Mouse (Mus musculus): ENCODE measurements around the gene Flvcr2. TPM values are rescaled to one million over a fixed set of nuclear protein-coding genes. Genes with fewer than 3 reads are reported as not detected.

The Flvcr2 gene
- total RNA-seq (2017) = 0.21 TPM in 1 of 3 replicates, not detected in the others

GRCm38 (mm10) chr12:85745827-85746695 lies at the start of gene Flvcr2:
TSS of gene Flvcr2 (plus strand) at chr12:85746539.
- peak; percentile 59 for ATAC-seq (replicated peaks; ENCODE audit: insufficient number of reproducible peaks, low FRiP score, low TSS enrichment, poor library complexity, severe bottlenecking)

- ATAC-seq (replicated peaks; ENCODE audit: insufficient number of reproducible peaks, low FRiP score, low TSS enrichment, poor library complexity, severe bottlenecking) = peak; percentile 87
These were observed 48.2 kb upstream of the Flvcr2 start for GRCm38 (mm10) chr12:85698179-85698578.

GRCm38 (mm10) chr12:85700191-85700841 lies 46.0 kb upstream of the Flvcr2 start:
- ATAC-seq (replicated peaks; ENCODE audit: insufficient number of reproducible peaks, low FRiP score, low TSS enrichment, poor library complexity, severe bottlenecking) = no peak

- no peak for ATAC-seq (replicated peaks; ENCODE audit: insufficient number of reproducible peaks, low FRiP score, low TSS enrichment, poor library complexity, severe bottlenecking)
These were observed 45.5 kb upstream of the Flvcr2 start for GRCm38 (mm10) chr12:85700842-85701223.

- ATAC-seq (replicated peaks; ENCODE audit: insufficient number of reproducible peaks, low FRiP score, low TSS enrichment, poor library complexity, severe bottlenecking) = no peak
These were observed 43.9 kb upstream of the Flvcr2 start for GRCm38 (mm10) chr12:85702166-85703055.

- ATAC-seq (replicated peaks; ENCODE audit: insufficient number of reproducible peaks, low FRiP score, low TSS enrichment, poor library complexity, severe bottlenecking) = no peak
These were observed 42.8 kb upstream of the Flvcr2 start for GRCm38 (mm10) chr12:85703507-85703906.

- no peak; the same call in 1 of the 2 replicates for ATAC-seq (replicated peaks; ENCODE audit: insufficient number of reproducible peaks, low FRiP score, low TSS enrichment, poor library complexity, severe bottlenecking)
These were observed 41.8 kb upstream of the Flvcr2 start for GRCm38 (mm10) chr12:85704566-85704965.

GRCm38 (mm10) chr12:85705002-85705830 lies 41.1 kb upstream of the Flvcr2 start:
- ATAC-seq (replicated peaks; ENCODE audit: insufficient number of reproducible peaks, low FRiP score, low TSS enrichment, poor library complexity, severe bottlenecking) = peak; percentile 84

- no peak for ATAC-seq (replicated peaks; ENCODE audit: insufficient number of reproducible peaks, low FRiP score, low TSS enrichment, poor library complexity, severe bottlenecking)
These were observed 40.4 kb upstream of the Flvcr2 start for GRCm38 (mm10) chr12:85705831-85706530.

GRCm38 (mm10) chr12:85706906-85707305 lies 39.4 kb upstream of the Flvcr2 start:
- ATAC-seq (replicated peaks; ENCODE audit: insufficient number of reproducible peaks, low FRiP score, low TSS enrichment, poor library complexity, severe bottlenecking) = no peak

- no peak for ATAC-seq (replicated peaks; ENCODE audit: insufficient number of reproducible peaks, low FRiP score, low TSS enrichment, poor library complexity, severe bottlenecking)
These were observed 38.9 kb upstream of the Flvcr2 start for GRCm38 (mm10) chr12:85707391-85707790.

- no peak for ATAC-seq (replicated peaks; ENCODE audit: insufficient number of reproducible peaks, low FRiP score, low TSS enrichment, poor library complexity, severe bottlenecking)
These were observed 37.8 kb upstream of the Flvcr2 start for GRCm38 (mm10) chr12:85708556-85708955.

- peak; percentile 89 for ATAC-seq (replicated peaks; ENCODE audit: insufficient number of reproducible peaks, low FRiP score, low TSS enrichment, poor library complexity, severe bottlenecking)
These were observed 35.6 kb upstream of the Flvcr2 start for GRCm38 (mm10) chr12:85710695-85711094.

GRCm38 (mm10) chr12:85712587-85712986 lies 33.8 kb upstream of the Flvcr2 start:
- 0 out of 2 replicates have a peak, but pooled peaks have one; percentile 9 for ATAC-seq (replicated peaks; ENCODE audit: insufficient number of reproducible peaks, low FRiP score, low TSS enrichment, poor library complexity, severe bottlenecking)

- no peak for ATAC-seq (replicated peaks; ENCODE audit: insufficient number of reproducible peaks, low FRiP score, low TSS enrichment, poor library complexity, severe bottlenecking)
These were observed 32.2 kb upstream of the Flvcr2 start for GRCm38 (mm10) chr12:85714126-85714525.

GRCm38 (mm10) chr12:85725306-85725705 lies 21.0 kb upstream of the Flvcr2 start:
- ATAC-seq (replicated peaks; ENCODE audit: insufficient number of reproducible peaks, low FRiP score, low TSS enrichment, poor library complexity, severe bottlenecking) = no peak

GRCm38 (mm10) chr12:85726729-85727397 lies 19.5 kb upstream of the Flvcr2 start:
- no peak for ATAC-seq (replicated peaks; ENCODE audit: insufficient number of reproducible peaks, low FRiP score, low TSS enrichment, poor library complexity, severe bottlenecking)
